ENCODE assay signal across 27 mouse cellular contexts in the genomic region with DNA sequence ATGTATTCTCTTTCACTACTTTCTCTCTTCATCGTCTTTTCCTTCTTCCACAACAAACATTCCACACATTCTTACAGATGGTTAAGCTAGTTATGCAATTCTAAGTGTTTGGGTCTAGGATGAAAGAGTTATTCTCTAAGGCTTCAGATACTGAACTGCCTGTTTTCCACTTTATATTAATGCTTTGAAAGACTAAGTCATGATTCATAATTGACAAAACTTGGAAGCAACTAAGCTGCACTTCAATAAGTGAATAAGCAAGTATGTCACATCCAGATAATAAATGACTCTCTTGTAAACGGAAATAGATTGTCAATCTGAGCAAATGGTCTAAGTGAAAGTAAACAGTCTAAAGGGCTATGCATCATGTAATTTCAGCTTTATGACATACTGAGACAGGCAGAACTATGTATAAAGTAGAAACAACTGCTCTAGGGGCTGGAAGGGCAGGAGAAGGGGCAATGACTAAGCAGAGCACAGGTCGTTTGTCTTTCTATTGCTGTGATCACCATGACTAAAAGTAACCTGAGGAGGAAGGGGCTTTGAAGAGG. TPM values are rescaled to one million over a fixed set of nuclear protein-coding genes. Genes with fewer than 3 reads are reported as not detected.
DNase-seq lines count a peak whose midpoint lies in the region; ATAC-seq and TF ChIP-seq lines count a peak whose summit lies in the region.
"Had no signal": no experiment of that assay in that cellular context is flagged by ENCODE, and none has a peak within 500 bp of the region (broad histone marks: within the 10 kb centered on the region; RNA-seq: fewer than 3 reads in every experiment).

No protein-coding gene starts in this region.

- DNase-seq in lung, postnatal 10 days: no peak
- DNase-seq in fibroblast of lung, adult 2 months (ENCODE audit: low read depth): peak; percentile 27
- no peak for DNase-seq in adrenal gland, adult 8-10 months
- no peak for DNase-seq in right cerebral cortex, postnatal 36 days (ENCODE audit: low spot score in 2 of 2)
- DNase-seq in kidney, adult 8-10 months: no peak
- DNase-seq: adrenal gland, postnatal 10 days; cerebellum, adult 18-20 months; cerebellum, postnatal 14 days; gastrocnemius, postnatal 14 days; heart, adult 18-20 months; heart, postnatal 14 days; kidney, adult 9 months; kidney, postnatal 14 days; liver, embryonic 13.5 days; lung, adult 2 months; midbrain, embryonic 14.5 days; retina, postnatal 1 day; right cerebral cortex, postnatal 25 days; thymus, postnatal 4 days had no signal

- H3K79me2 ChIP-seq in C2C12 (ENCODE audit: control insufficient read depth, insufficient read depth): peaks cover 72% of the 10 kb centered on the region
- H3K79me2 ChIP-seq in myocyte (ENCODE audit: control insufficient read depth, insufficient read depth): peaks cover 36% of the 10 kb centered on the region

- WGBS in lung, embryonic 15.5 days: 20% methylated on average over 3 of the region's 3 CpGs

- no peak overlapping the region for H3ac ChIP-seq in C2C12 (ENCODE audit: control insufficient read depth, insufficient read length, low read depth)
- H3ac ChIP-seq in myocyte (ENCODE audit: control insufficient read depth, insufficient read length): no peak overlapping the region

- no peak overlapping the region for H3K9ac ChIP-seq in lung, embryonic 15.5 days
- H3K9ac ChIP-seq: forebrain, embryonic 15.5 days; heart, embryonic 13.5 days; hindbrain, embryonic 12.5 days; liver, embryonic 13.5 days; neural tube, embryonic 13.5 days had no signal

- no peaks in the 10 kb centered on the region for H3K9me3 ChIP-seq in lung, embryonic 15.5 days
- H3K9me3 ChIP-seq: forebrain, embryonic 15.5 days; heart, embryonic 13.5 days; hindbrain, embryonic 12.5 days; liver, embryonic 13.5 days; neural tube, embryonic 13.5 days had no signal

- H3K4me3 ChIP-seq in lung, embryonic 15.5 days: no peak overlapping the region
- H3K4me3 ChIP-seq in C2C12 (ENCODE audit: insufficient read depth, poor library complexity, severe bottlenecking) (no peak overlapping the region), myocyte (no peak overlapping the region)
- H3K4me3 ChIP-seq: forebrain, embryonic 15.5 days; heart, embryonic 13.5 days; hindbrain, embryonic 12.5 days; liver, embryonic 13.5 days; neural tube, embryonic 13.5 days had no signal

- no peak for TF ChIP-seq POLR2A in myocyte (IDR thresholded peaks at IDR 0.05; ENCODE audit: insufficient read length, low read depth)

- no peaks in the 10 kb centered on the region for H3K27me3 ChIP-seq in lung, embryonic 15.5 days
- no peaks in the 10 kb centered on the region for H3K27me3 ChIP-seq in C2C12 (ENCODE audit: control insufficient read depth, insufficient read depth, insufficient read length)
- H3K27me3 ChIP-seq in myocyte (ENCODE audit: control insufficient read depth, insufficient read depth, insufficient read length): no peaks in the 10 kb centered on the region
- H3K27me3 ChIP-seq: forebrain, embryonic 15.5 days; heart, embryonic 13.5 days; hindbrain, embryonic 12.5 days; liver, embryonic 13.5 days; neural tube, embryonic 13.5 days had no signal

- peaks cover 3% of the 10 kb centered on the region; the same call in 1 of the 2 replicates for H3K36me3 ChIP-seq in lung, embryonic 15.5 days
- H3K36me3 ChIP-seq in C2C12 (ENCODE audit: control insufficient read depth, insufficient read depth) (peaks cover 13% of the 10 kb centered on the region), myocyte (ENCODE audit: control insufficient read depth, insufficient read depth) (peaks cover 6% of the 10 kb centered on the region)
- H3K36me3 ChIP-seq: liver, embryonic 13.5 days had no signal

- no peak overlapping the region for H3K4me2 ChIP-seq in lung, embryonic 15.5 days
- H3K4me2 ChIP-seq in myocyte (ENCODE audit: low read depth): peak overlapping the region; percentile 54
- H3K4me2 ChIP-seq: forebrain, embryonic 15.5 days; heart, embryonic 13.5 days; hindbrain, embryonic 12.5 days; liver, embryonic 13.5 days; neural tube, embryonic 13.5 days had no signal

- no peak for TF ChIP-seq CTCF in C2C12 (IDR thresholded peaks at IDR 0.05; ENCODE audit: control insufficient read depth, insufficient read depth, insufficient read length)

- no peak for ATAC-seq in lung, embryonic 15.5 days (ENCODE audit: borderline replicate concordance, extremely low read depth, low FRiP score, low TSS enrichment)
- ATAC-seq: activated CD4-positive, CD25-positive, alpha-beta regulatory T cell, adult 4 months; forebrain, embryonic 15.5 days had no signal

- H3K79me3 ChIP-seq in C2C12 (ENCODE audit: low read depth): peaks cover 28% of the 10 kb centered on the region

- peaks cover 8% of the 10 kb centered on the region for H3K4me1 ChIP-seq in lung, embryonic 15.5 days
- H3K4me1 ChIP-seq: forebrain, embryonic 15.5 days; hindbrain, embryonic 12.5 days; neural tube, embryonic 13.5 days had no signal

- peak overlapping the region; percentile 50; the same call in 1 of the 2 replicates for H3K27ac ChIP-seq in lung, embryonic 15.5 days
- H3K27ac ChIP-seq: forebrain, embryonic 15.5 days; heart, embryonic 13.5 days; hindbrain, embryonic 12.5 days; liver, embryonic 13.5 days; neural tube, embryonic 13.5 days had no signal

TF ChIP-seq in C2C12, 6 proteins besides CTCF, POLR2A, EP300 and RAD21:
- TF ChIP-seq CEBPB (IDR thresholded peaks at IDR 0.05; ENCODE audit: low read depth) (peak; percentile 76), FOSL1 (IDR thresholded peaks at IDR 0.05; ENCODE audit: insufficient read depth, low read length, poor library complexity, severe bottlenecking) (no peak), MAX (IDR thresholded peaks at IDR 0.05) (no peak)

TF ChIP-seq in myocyte, 11 proteins besides CTCF, POLR2A, EP300 and RAD21:
- TF ChIP-seq MAX (IDR thresholded peaks at IDR 0.05; ENCODE audit: low read depth) (no peak), CEBPB (IDR thresholded peaks at IDR 0.05; ENCODE audit: insufficient read depth, poor library complexity, severe bottlenecking) (no peak), USF1 (IDR thresholded peaks at IDR 0.05; ENCODE audit: low read depth) (no peak), MYOD1 (IDR thresholded peaks at IDR 0.05; ENCODE audit: control insufficient read depth in 1 of 3, insufficient read length in 2 of 3, low read depth in 2 of 3) (no peak), POLR2AphosphoS2 (IDR thresholded peaks at IDR 0.05; ENCODE audit: insufficient read length, low read depth) (no peak), MYOG (IDR thresholded peaks at IDR 0.05; ENCODE audit: control insufficient read depth in 1 of 3, insufficient read depth in 1 of 3, insufficient read length in 2 of 3, low read depth in 2 of 3) (no peak)

RNA-seq across cellular contexts. Expression of gene Dock7, which starts 29.5 kb away (rescaled TPM):
- polyA plus RNA-seq in lung, embryonic 15.5 days (2015; fragmentation: Nextera tagmentation; extraction: Ambion mirVana): 48.7 and 50.4 TPM in 2 replicates
- polyA plus RNA-seq in C2C12 (2012; fragmentation: generic; extraction: Trizol): 30.2 TPM
- 24.7 TPM for polyA plus RNA-seq in myocyte (2012; fragmentation: generic; extraction: Trizol)
- 10 to 100 TPM; 51.0 to 56.0 (median 52.8) TPM for total RNA-seq in adrenal gland, adult 8-10 months (2022)
